Mouse (Mus musculus): ENCODE measurements at regions not wholly inside any gene's neighbourhood (a gene's known extent, or its start where the extent isn't known, plus 50 kb on each side); places are given as distances from the start of the nearest gene placed in this dataset.

DNA sequence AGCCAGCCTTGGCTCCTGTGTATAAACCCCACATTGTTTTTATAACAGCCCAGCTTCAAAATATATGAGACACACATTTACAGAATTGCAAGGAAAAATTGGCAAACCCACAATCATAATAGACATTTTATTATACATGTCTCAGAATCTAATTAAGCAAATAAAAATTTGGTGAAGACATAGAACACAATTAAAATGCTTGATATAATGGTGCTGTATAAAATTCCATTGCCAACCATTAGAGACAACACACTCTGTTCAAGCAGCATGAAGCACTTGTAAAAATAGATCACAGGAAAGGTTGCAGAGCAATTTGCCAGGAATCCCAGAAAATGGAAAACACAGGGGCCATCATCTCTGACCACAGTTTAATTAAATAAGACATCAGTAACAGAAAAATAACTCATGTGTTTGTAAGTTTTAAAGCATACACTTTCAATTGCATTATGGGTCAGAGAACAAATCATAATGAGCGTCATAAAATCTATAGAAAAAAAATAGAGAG, 229.2 kb downstream of the Pdcd6ip start:
- TF ChIP-seq POLR2A (IDR thresholded peaks at IDR 0.05; ENCODE audit: insufficient read length, low read depth) (no peak), CEBPB (IDR thresholded peaks at IDR 0.05; ENCODE audit: insufficient read depth, poor library complexity, severe bottlenecking) (no peak), MYOD1 (IDR thresholded peaks at IDR 0.05; ENCODE audit: control insufficient read depth in 1 of 3, insufficient read length in 2 of 3, low read depth in 2 of 3) (no peak), MYOG (IDR thresholded peaks at IDR 0.05; ENCODE audit: control insufficient read depth in 1 of 3, insufficient read depth in 1 of 3, insufficient read length in 2 of 3, low read depth in 2 of 3) (no peak), E2F4 (IDR thresholded peaks at IDR 0.05; ENCODE audit: insufficient read depth) (no peak), MAX (IDR thresholded peaks at IDR 0.05; ENCODE audit: low read depth) (no peak), SRF (IDR thresholded peaks at IDR 0.05; ENCODE audit: control insufficient read depth, insufficient read length, low read depth) (no peak), POLR2AphosphoS2 (IDR thresholded peaks at IDR 0.05; ENCODE audit: insufficient read length, low read depth) (no peak), TCF3 (IDR thresholded peaks at IDR 0.05; ENCODE audit: insufficient read length, low read depth) (no peak), USF1 (IDR thresholded peaks at IDR 0.05; ENCODE audit: low read depth) (no peak), TCF12 (IDR thresholded peaks at IDR 0.05; ENCODE audit: insufficient read depth, poor library complexity, severe bottlenecking) (no peak), REST (IDR thresholded peaks at IDR 0.05; ENCODE audit: insufficient read depth, insufficient read length) (no peak)

Measured in myocyte (in vitro differentiated cells).